Mouse (Mus musculus): ENCODE results near the gene Gas7.

DNA sequence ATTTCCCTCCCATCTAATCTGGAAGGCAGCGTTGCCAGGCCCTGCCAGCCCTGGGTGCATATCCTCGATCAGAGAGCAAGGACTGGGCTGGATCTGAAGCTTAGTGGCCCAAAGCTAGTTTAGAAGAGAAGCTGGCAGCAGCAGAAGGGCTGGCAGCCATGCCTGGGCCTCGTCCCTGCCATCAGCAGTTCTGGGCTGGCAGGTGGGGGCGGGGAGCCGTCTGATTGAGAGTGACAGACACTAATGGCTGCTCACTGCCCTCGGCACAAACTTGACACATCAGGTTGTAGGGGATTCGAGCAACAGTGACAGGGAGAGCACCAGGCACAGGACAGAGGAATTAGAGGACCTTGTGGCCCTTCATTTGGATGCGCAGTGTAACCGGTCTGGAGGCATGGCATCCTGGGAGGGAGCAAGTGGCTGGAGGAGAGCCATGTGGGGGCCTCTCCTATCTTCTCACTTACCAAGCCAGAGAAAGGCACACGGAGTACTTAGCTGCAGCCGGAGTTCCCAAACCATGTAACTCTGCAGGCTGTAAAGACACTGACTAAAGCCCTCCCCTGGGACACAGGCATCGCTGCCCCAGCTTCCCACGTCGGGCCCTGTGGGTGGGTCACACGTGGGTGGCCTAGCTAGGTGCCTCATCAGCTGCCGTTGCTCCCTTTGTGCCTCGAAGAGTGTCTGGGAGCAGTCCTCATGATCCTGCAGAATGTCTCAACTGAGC lies 200.2 kb downstream of the Gas7 start:
- TF ChIP-seq GATA1 (IDR thresholded peaks at IDR 0.05; ENCODE audit: borderline replicate concordance, low read length) (no peak), FLI1 (IDR thresholded peaks at IDR 0.05; ENCODE audit: low read length) (no peak)

All from megakaryocyte, embryonic 14.5 days (primary cell).